Mouse (Mus musculus): ENCODE data around the gene Cdkn2c. TPM values are rescaled to one million over a fixed set of nuclear protein-coding genes. Genes with fewer than 3 reads are reported as not detected.

Gene Cdkn2c
- polyA plus RNA-seq, 1 experiment from 2014 or later: 7.5 TPM

GRCm38 (mm10) chr4:109659571-109659970 lies 7.4 kb downstream of the Cdkn2c start:
- peaks cover 70% of the 10 kb centered on the region for H3K27me3 ChIP-seq (replicated peaks; ENCODE audit: control insufficient read depth, insufficient read depth, low read length)
- no peak overlapping the region for H3K4me3 ChIP-seq (ENCODE audit: low read depth, low read length)
- H3K4me1 ChIP-seq (replicated peaks; ENCODE audit: control insufficient read depth, insufficient read depth, low read length): peaks cover 9% of the 10 kb centered on the region; the same call in 1 of the 2 replicates
- no peaks in the 10 kb centered on the region for H3K9me3 ChIP-seq (ENCODE audit: control insufficient read depth)
- no peak overlapping the region for H3K27ac ChIP-seq (ENCODE audit: low read depth, low read length)
- H3K4me2 ChIP-seq (replicated peaks; ENCODE audit: low read depth): no peak overlapping the region
- H3K36me3 ChIP-seq (ENCODE audit: control insufficient read depth, insufficient read depth): no peaks in the 10 kb centered on the region
- no peak for ATAC-seq
- no peak for TF ChIP-seq CTCF (IDR thresholded peaks at IDR 0.05; ENCODE audit: low read depth)
- WGBS: 42% methylated on average over 2 of the region's 2 CpGs
- H3K9ac ChIP-seq (ENCODE audit: low read depth, low read length): no peak overlapping the region

GRCm38 (mm10) chr4:109658826-109659225 lies 8.2 kb downstream of the Cdkn2c start:
- TF ChIP-seq CTCF (IDR thresholded peaks at IDR 0.05; ENCODE audit: low read depth): no peak
- no peak for ATAC-seq
- Histone ChIP-seq H3K9ac (ENCODE audit: low read depth, low read length) (no peak overlapping the region), H3K36me3 (ENCODE audit: control insufficient read depth, insufficient read depth) (no peaks in the 10 kb centered on the region), H3K4me3 (ENCODE audit: low read depth, low read length) (no peak overlapping the region), H3K9me3 (ENCODE audit: control insufficient read depth) (no peaks in the 10 kb centered on the region), H3K4me1 (replicated peaks; ENCODE audit: control insufficient read depth, insufficient read depth, low read length) (peaks cover 9% of the 10 kb centered on the region; the same call in 1 of the 2 replicates), H3K27me3 (replicated peaks; ENCODE audit: control insufficient read depth, insufficient read depth, low read length) (peaks cover 65% of the 10 kb centered on the region), H3K4me2 (replicated peaks; ENCODE audit: low read depth) (no peak overlapping the region), H3K27ac (ENCODE audit: low read depth, low read length) (no peak overlapping the region)
- 24% methylated on average over 8 of the region's 8 CpGs for WGBS

- H3K27me3 ChIP-seq (replicated peaks; ENCODE audit: control insufficient read depth, insufficient read depth, low read length): peaks cover 63% of the 10 kb centered on the region
- H3K9me3 ChIP-seq (ENCODE audit: control insufficient read depth): no peaks in the 10 kb centered on the region
- H3K27ac ChIP-seq (ENCODE audit: low read depth, low read length): no peak overlapping the region
- peaks cover 9% of the 10 kb centered on the region; the same call in 1 of the 2 replicates for H3K4me1 ChIP-seq (replicated peaks; ENCODE audit: control insufficient read depth, insufficient read depth, low read length)
- WGBS: 5% methylated on average over 20 of the region's 20 CpGs
- H3K36me3 ChIP-seq (ENCODE audit: control insufficient read depth, insufficient read depth): no peaks in the 10 kb centered on the region
- H3K9ac ChIP-seq (ENCODE audit: low read depth, low read length): no peak overlapping the region
- no peak for TF ChIP-seq CTCF (IDR thresholded peaks at IDR 0.05; ENCODE audit: low read depth)
- H3K4me3 ChIP-seq (ENCODE audit: low read depth, low read length): peak overlapping the region; percentile 53
- ATAC-seq: no peak; the same call in 1 of the 2 replicates
- H3K4me2 ChIP-seq (replicated peaks; ENCODE audit: low read depth): peak overlapping the region; percentile 80
Observed at GRCm38 (mm10) chr4:109657851-109658500, 9.0 kb downstream of the Cdkn2c start.

GRCm38 (mm10) chr4:109657021-109657850 lies 9.8 kb downstream of the Cdkn2c start:
- peak overlapping the region; percentile 34; the same call in 1 of the 2 replicates for H3K9ac ChIP-seq (ENCODE audit: low read depth, low read length)
- peak; percentile 43; the same call in 1 of the 2 replicates for ATAC-seq
- peaks cover 63% of the 10 kb centered on the region for H3K27me3 ChIP-seq (replicated peaks; ENCODE audit: control insufficient read depth, insufficient read depth, low read length)
- H3K4me3 ChIP-seq (ENCODE audit: low read depth, low read length): peak overlapping the region; percentile 53
- 2% methylated on average over 51 of the region's 53 CpGs for WGBS
- H3K4me2 ChIP-seq (replicated peaks; ENCODE audit: low read depth): peak overlapping the region; percentile 80
- no peak for TF ChIP-seq CTCF (IDR thresholded peaks at IDR 0.05; ENCODE audit: low read depth)
- no peak overlapping the region for H3K27ac ChIP-seq (ENCODE audit: low read depth, low read length)
- H3K9me3 ChIP-seq (ENCODE audit: control insufficient read depth): no peaks in the 10 kb centered on the region
- peaks cover 9% of the 10 kb centered on the region; the same call in 1 of the 2 replicates for H3K4me1 ChIP-seq (replicated peaks; ENCODE audit: control insufficient read depth, insufficient read depth, low read length)
- no peaks in the 10 kb centered on the region for H3K36me3 ChIP-seq (ENCODE audit: control insufficient read depth, insufficient read depth)

GRCm38 (mm10) chr4:109656301-109656700 lies 10.7 kb downstream of the Cdkn2c start:
- H3K9ac ChIP-seq (ENCODE audit: low read depth, low read length): no peak overlapping the region
- H3K36me3 ChIP-seq (ENCODE audit: control insufficient read depth, insufficient read depth): no peaks in the 10 kb centered on the region
- H3K27me3 ChIP-seq (replicated peaks; ENCODE audit: control insufficient read depth, insufficient read depth, low read length): peaks cover 59% of the 10 kb centered on the region
- no peak overlapping the region for H3K4me3 ChIP-seq (ENCODE audit: low read depth, low read length)
- H3K4me1 ChIP-seq (replicated peaks; ENCODE audit: control insufficient read depth, insufficient read depth, low read length): peaks cover 9% of the 10 kb centered on the region; the same call in 1 of the 2 replicates
- no peaks in the 10 kb centered on the region for H3K9me3 ChIP-seq (ENCODE audit: control insufficient read depth)
- ATAC-seq: no peak
- 33% methylated on average over 4 of the region's 4 CpGs for WGBS
- TF ChIP-seq CTCF (IDR thresholded peaks at IDR 0.05; ENCODE audit: low read depth): no peak
- peak overlapping the region; percentile 80; the same call in 1 of the 2 replicates for H3K4me2 ChIP-seq (replicated peaks; ENCODE audit: low read depth)
- H3K27ac ChIP-seq (ENCODE audit: low read depth, low read length): no peak overlapping the region

- no peak for TF ChIP-seq CTCF (IDR thresholded peaks at IDR 0.05; ENCODE audit: low read depth)
- Histone ChIP-seq H3K27ac (ENCODE audit: low read depth, low read length) (no peak overlapping the region), H3K36me3 (ENCODE audit: control insufficient read depth, insufficient read depth) (no peaks in the 10 kb centered on the region), H3K27me3 (replicated peaks; ENCODE audit: control insufficient read depth, insufficient read depth, low read length) (peaks cover 54% of the 10 kb centered on the region), H3K4me1 (replicated peaks; ENCODE audit: control insufficient read depth, insufficient read depth, low read length) (peaks cover 9% of the 10 kb centered on the region; the same call in 1 of the 2 replicates), H3K9me3 (ENCODE audit: control insufficient read depth) (no peaks in the 10 kb centered on the region), H3K9ac (ENCODE audit: low read depth, low read length) (no peak overlapping the region), H3K4me3 (ENCODE audit: low read depth, low read length) (no peak overlapping the region), H3K4me2 (replicated peaks; ENCODE audit: low read depth) (no peak overlapping the region)
- WGBS: 56% methylated on average over 2 of the region's 2 CpGs
- no peak for ATAC-seq
Observed at GRCm38 (mm10) chr4:109655738-109656137, 11.3 kb downstream of the Cdkn2c start.

Data from intestine, postnatal 0 days (tissue).